Mouse (Mus musculus) intestine, embryonic 15.5 days (tissue): ENCODE results near the gene Golga4. TPM values are rescaled to one million over a fixed set of nuclear protein-coding genes. Genes with fewer than 3 reads are reported as not detected.

Experiments used
- ATAC-seq: fragments of 200-750 bp; cut with Nextera tagmentation; 2 replicates; pipeline ENCODE4 v1.8.0; 2017; ENCODE audit warnings: moderate TSS enrichment, moderate library complexity
- H3K27ac ChIP-seq: fragments of 300-500 bp; sonication (generic); 2 replicates; pipeline ENCODE4 v1.5.1; 2015; ENCODE audit warnings: mild to moderate bottlenecking, inconsistent platforms
- H3K27me3 ChIP-seq: fragments of 300-500 bp; sonication (generic); replicated peaks from 2 replicates; pipeline ENCODE4 v1.6.1; 2015; ENCODE audit warnings: inconsistent platforms
- H3K36me3 ChIP-seq: fragments of 300-500 bp; sonication (generic); 2 replicates; pipeline ENCODE4 v1.6.1; 2015; ENCODE audit warnings: inconsistent platforms
- H3K4me1 ChIP-seq: fragments of 300-500 bp; sonication (generic); replicated peaks from 2 replicates; pipeline ENCODE4 v1.6.1; 2015; ENCODE audit warnings: inconsistent platforms
- H3K4me2 ChIP-seq: fragments of 300-500 bp; sonication (generic); replicated peaks from 2 replicates; pipeline ENCODE4 v1.6.1; 2015; ENCODE audit warnings: mild to moderate bottlenecking, inconsistent platforms
- H3K4me3 ChIP-seq: fragments of 300-500 bp; sonication (generic); replicated peaks from 2 replicates; pipeline ENCODE4 v1.5.1; 2015; ENCODE audit warnings: inconsistent platforms
- H3K9ac ChIP-seq: fragments of 300-500 bp; sonication (generic); 2 replicates; pipeline ENCODE4 v1.6.1; 2015; ENCODE audit warnings: inconsistent platforms
- H3K9me3 ChIP-seq: fragments of 300-500 bp; sonication (generic); 2 replicates; pipeline ENCODE4 v1.6.1; 2016; ENCODE audit warnings: inconsistent platforms
- WGBS: fragments of 180-500 bp; shearing (Covaris S2); methylation state at CpG from one replicate; pipeline ENCODE4 v1.1.7; 2015; 5-methylcytosine and 5-hydroxymethylcytosine counted together
- polyA plus RNA-seq: library from polyadenylated mRNA; unstranded; fragments of >200 nt; fragmentation: Nextera tagmentation; extraction: Ambion mirVana; gene quantifications from 2 replicates; pipeline ENCODE4 v1.2.1, GENCODE M21; 2015

Golga4 gene
- polyA plus RNA-seq, 1 experiment from 2014 or later: 59.5 TPM

DNA sequence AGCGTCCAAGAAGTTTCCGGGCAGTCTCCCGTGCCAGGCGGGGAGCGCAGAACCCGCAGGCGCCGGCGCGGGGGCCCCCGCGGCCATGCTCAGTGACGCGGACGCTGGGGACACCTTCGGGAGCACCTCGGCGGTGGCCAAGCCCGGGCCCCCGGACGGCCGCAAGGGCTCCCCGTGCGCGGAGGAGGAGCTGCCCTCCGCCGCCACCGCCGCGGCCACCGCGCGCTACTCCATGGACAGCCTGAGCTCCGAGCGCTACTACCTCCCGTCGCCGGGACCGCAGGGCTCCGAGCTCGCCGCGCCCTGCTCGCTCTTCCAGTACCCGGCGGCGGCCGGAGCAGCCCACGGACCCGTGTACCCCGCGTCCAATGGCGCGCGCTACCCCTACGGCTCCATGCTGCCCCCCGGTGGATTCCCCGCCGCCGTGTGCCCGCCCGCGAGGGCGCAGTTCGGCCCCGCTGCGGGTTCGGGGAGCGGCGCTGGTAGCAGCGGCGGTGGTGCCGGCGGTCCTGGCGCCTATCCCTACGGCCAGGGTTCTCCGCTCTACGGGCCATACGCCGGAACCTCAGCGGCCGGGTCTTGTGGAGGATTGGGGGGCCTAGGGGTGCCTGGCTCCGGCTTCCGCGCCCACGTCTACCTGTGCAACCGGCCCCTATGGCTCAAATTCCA, 27.1 kb upstream of the Golga4 start:
- peaks cover 80% of the 10 kb centered on the region for H3K27me3 ChIP-seq

DNA sequence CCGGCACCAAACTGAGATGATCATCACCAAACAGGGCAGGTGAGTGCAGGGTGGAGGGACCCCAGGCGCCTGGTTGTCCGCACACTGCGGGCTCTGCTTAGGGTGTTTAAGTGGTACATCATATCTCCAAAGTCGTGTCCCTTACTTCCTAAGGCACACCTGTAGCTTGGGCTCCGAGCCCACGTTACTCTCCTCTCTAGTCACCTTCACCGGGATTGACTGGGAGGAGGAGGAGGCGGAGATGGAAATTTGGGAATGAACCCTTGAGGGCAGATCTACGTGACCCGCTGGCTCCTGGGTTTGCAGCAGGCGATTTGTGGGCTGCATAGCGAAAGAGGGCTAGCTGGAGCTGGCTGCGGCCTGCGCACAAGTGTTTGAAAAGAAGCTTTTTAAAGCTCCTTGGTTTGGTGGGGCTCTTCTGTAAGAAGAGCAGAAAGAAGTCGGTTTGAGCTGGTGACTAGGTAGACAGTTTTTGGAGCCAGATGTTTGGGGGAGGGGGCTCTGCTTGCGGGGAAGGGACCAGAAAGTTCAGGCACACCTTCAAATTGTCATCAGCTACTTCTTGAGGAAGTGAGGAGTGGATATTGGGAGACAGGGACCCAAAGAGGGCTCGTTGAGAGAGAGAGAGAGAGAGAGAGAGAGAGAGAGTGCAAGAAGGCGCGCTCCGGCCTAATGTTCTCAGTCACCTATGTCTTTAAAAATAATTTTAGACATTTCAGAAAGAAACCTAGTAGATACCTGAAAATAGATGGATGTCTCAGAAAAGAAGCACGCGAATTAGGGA, 26.4 kb upstream of the Golga4 start:
- ATAC-seq: no peak
- H3K4me3 ChIP-seq: peak overlapping the region; percentile 43

More for the DNA sequence above, 27.1 kb upstream of the Golga4 start:
- ATAC-seq: peak; percentile 86
- peaks cover 20% of the 10 kb centered on the region for H3K4me1 ChIP-seq
- H3K27ac ChIP-seq: no peak overlapping the region
- H3K9me3 ChIP-seq: no peaks in the 10 kb centered on the region
- H3K36me3 ChIP-seq: no peaks in the 10 kb centered on the region
- peak overlapping the region; percentile 87 for H3K4me2 ChIP-seq
- H3K4me3 ChIP-seq: peak overlapping the region; percentile 43
- under 1% methylated on average over 70 of the region's 87 CpGs for WGBS
- peak overlapping the region; percentile 17; the same call in 1 of the 2 replicates for H3K9ac ChIP-seq

DNA sequence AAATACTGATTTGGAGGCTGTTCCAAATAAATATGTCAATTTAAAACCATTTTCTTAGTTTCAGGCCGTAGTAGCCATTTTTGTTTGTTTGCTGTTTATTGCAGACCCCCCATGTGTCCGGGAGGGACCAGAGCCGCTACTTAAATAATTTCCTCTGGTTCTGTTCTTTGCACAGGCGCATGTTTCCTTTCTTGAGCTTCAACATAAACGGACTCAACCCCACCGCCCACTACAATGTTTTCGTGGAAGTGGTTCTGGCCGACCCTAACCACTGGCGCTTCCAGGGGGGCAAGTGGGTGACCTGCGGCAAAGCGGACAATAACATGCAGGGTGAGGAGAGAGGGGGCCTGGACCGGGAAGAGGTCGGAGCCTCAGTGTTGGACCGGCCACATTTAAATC, 25.8 kb upstream of the Golga4 start:
- H3K9me3 ChIP-seq: no peaks in the 10 kb centered on the region
- H3K4me1 ChIP-seq: peaks cover 20% of the 10 kb centered on the region
- H3K27ac ChIP-seq: no peak overlapping the region
- peaks cover 83% of the 10 kb centered on the region for H3K27me3 ChIP-seq
- H3K4me3 ChIP-seq: no peak overlapping the region
- no peak overlapping the region for H3K9ac ChIP-seq
- ATAC-seq: no peak
- H3K4me2 ChIP-seq: no peak overlapping the region
- no peaks in the 10 kb centered on the region for H3K36me3 ChIP-seq
- 8% methylated on average over 14 of the region's 14 CpGs for WGBS

More for the DNA sequence above, 26.4 kb upstream of the Golga4 start:
- H3K9ac ChIP-seq: no peak overlapping the region
- peaks cover 84% of the 10 kb centered on the region for H3K27me3 ChIP-seq
- H3K4me1 ChIP-seq: peaks cover 20% of the 10 kb centered on the region
- H3K36me3 ChIP-seq: no peaks in the 10 kb centered on the region
- H3K4me2 ChIP-seq: peak overlapping the region; percentile 87
- H3K27ac ChIP-seq: no peak overlapping the region
- H3K9me3 ChIP-seq: no peaks in the 10 kb centered on the region
- WGBS: 9% methylated on average over 23 of the region's 23 CpGs

DNA sequence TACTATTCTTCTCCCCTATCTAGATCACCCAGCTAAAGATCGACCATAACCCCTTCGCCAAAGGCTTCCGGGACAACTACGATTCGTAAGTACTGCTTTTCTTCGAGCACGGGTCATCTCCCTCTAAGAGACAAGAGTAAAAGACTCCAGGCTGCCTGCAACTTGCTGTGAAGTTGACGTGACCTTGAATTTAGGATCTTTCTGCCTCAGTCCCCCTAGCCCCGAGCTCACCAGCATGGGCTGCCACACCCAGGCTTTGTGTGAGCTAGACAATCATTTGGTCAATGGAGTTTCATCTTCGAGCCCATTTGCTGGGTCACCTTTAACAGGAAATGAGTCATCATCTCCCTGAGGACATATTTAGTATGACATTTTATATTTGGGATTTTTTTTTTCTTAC, 23.9 kb upstream of the Golga4 start:
- H3K4me2 ChIP-seq: no peak overlapping the region
- no peaks in the 10 kb centered on the region for H3K9me3 ChIP-seq
- WGBS: 78% methylated on average over 10 of the region's 10 CpGs
- no peak for ATAC-seq
- peaks cover 29% of the 10 kb centered on the region for H3K4me1 ChIP-seq
- no peak overlapping the region for H3K27ac ChIP-seq
- peaks cover 84% of the 10 kb centered on the region for H3K27me3 ChIP-seq
- H3K9ac ChIP-seq: no peak overlapping the region
- no peak overlapping the region for H3K4me3 ChIP-seq
- no peaks in the 10 kb centered on the region for H3K36me3 ChIP-seq

DNA sequence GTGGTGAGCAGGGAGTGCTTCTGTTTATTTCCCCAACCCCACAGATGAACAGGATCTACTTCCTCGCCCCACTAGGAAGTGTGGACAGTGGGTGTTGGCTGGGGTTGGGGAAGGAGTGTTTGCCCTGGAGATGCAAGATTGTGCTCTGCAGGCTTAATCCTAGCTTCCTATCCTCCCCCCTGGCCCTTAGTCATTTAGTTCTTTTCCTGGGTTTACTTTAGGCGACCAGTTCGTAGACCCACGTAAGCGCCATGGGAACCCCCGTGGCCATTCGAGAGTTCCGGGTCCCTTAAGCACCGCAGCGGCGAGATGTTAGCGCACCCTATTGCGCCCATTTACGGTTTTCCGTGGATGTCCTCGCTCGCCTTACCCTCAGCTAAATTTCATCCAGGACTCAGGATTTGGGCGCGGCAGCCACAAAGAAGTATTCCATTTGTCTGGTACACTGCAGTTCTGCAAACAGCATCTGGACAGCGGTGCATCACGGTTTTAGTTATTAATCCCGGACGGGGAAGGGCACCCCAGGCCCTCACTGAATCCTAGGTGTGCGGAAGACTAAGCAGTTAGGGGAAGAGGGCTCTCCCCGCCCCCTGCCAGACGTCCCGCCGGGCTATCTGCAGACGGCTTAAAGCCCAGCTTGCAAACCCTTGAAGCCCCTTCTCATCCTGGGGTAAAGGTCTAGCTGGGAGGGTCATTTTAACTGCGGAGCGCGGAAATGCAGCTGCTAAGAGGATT, 19.5 kb upstream of the Golga4 start:
- no peaks in the 10 kb centered on the region for H3K36me3 ChIP-seq
- 4% methylated on average over 32 of the region's 32 CpGs for WGBS
- H3K9ac ChIP-seq: no peak overlapping the region
- peak overlapping the region; percentile 28 for H3K4me2 ChIP-seq
- H3K9me3 ChIP-seq: no peaks in the 10 kb centered on the region
- peaks cover 54% of the 10 kb centered on the region for H3K27me3 ChIP-seq
- H3K27ac ChIP-seq: no peak overlapping the region
- ATAC-seq: no peak
- no peak overlapping the region for H3K4me3 ChIP-seq
- H3K4me1 ChIP-seq: peaks cover 21% of the 10 kb centered on the region

DNA sequence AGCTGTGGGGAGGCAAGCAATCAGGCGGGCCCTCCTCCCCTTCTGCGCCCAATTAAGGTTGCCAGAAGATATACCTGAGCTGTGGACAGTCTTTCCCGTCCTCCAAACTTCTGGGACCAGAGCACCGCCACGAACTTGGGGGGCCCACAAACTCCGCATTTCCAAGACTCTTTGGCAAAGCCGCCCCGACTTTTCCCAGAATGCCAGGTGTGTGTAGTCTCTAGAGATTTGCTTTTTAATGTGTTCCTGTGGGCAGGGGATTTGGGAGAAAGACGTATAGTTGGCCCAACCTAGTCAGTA, 19.0 kb upstream of the Golga4 start:
- Histone ChIP-seq H3K4me3 (no peak overlapping the region), H3K27ac (no peak overlapping the region), H3K4me1 (peaks cover 21% of the 10 kb centered on the region), H3K36me3 (no peaks in the 10 kb centered on the region), H3K9ac (no peak overlapping the region), H3K4me2 (peak overlapping the region; percentile 28), H3K27me3 (peaks cover 50% of the 10 kb centered on the region), H3K9me3 (no peaks in the 10 kb centered on the region)
- ATAC-seq: no peak
- 5% methylated on average over 9 of the region's 9 CpGs for WGBS

DNA sequence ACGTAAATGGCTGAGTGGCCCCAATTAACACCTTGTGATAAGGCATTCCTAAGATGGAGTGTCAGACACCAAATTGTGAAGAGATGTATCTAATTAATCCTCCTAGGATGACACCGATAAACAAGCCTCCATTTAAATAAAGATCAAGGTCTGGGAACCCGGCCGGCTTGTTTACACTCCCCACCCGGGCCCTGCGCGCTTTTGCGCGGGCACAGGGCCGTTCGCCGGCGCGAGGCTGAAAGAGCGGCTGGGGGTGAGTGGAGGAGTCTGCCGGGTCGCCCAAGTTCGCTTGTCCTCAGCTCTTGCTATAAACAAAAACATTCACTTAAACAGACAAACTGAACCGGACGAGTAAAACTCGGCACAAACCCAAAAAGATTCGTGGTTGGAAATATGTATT, 18.4 kb upstream of the Golga4 start:
- Histone ChIP-seq H3K4me3 (peak overlapping the region; percentile 34), H3K9ac (no peak overlapping the region), H3K27ac (no peak overlapping the region), H3K4me2 (peak overlapping the region; percentile 77), H3K36me3 (no peaks in the 10 kb centered on the region), H3K4me1 (peaks cover 21% of the 10 kb centered on the region), H3K9me3 (no peaks in the 10 kb centered on the region), H3K27me3 (peaks cover 47% of the 10 kb centered on the region)
- no peak for ATAC-seq
- under 1% methylated on average over 22 of the region's 22 CpGs for WGBS

DNA sequence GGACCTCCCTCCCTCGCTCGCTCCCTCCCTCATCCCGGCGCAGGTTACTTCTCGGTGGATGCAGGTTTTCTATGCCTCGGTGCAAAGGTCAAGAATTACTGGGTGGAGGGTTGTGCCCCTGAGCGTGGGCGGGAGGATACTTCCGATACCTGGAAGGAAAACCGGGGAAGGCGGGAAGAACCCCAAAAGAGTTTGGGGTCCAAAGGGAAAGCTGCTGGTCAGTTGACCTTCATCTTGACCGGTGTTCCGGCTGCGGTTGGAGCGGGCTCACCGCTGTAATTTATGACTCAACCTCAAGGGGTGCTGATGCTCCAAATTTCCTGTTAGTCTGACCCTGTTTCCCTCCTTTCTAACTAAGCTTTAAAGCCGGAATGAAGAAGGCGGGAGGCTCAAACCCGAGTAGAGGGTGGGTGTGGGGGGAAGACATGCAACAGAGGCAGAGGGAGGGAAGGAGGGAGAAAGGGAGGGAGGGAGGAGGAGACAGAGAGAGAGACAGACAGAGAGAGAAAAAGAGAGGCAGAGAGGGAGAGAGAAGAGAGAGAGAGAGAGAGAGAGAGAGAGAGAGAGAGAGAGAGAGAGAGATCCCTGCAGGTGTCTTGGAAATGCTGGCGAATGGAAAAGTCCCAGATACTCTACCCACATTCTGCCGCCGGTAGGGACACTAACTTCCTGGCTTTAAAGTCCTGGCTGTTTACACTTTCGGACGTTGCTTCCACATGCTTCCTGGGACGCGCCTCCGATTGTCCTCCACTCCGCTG, 17.8 kb upstream of the Golga4 start:
- H3K27me3 ChIP-seq: peaks cover 43% of the 10 kb centered on the region
- H3K36me3 ChIP-seq: no peaks in the 10 kb centered on the region

DNA sequence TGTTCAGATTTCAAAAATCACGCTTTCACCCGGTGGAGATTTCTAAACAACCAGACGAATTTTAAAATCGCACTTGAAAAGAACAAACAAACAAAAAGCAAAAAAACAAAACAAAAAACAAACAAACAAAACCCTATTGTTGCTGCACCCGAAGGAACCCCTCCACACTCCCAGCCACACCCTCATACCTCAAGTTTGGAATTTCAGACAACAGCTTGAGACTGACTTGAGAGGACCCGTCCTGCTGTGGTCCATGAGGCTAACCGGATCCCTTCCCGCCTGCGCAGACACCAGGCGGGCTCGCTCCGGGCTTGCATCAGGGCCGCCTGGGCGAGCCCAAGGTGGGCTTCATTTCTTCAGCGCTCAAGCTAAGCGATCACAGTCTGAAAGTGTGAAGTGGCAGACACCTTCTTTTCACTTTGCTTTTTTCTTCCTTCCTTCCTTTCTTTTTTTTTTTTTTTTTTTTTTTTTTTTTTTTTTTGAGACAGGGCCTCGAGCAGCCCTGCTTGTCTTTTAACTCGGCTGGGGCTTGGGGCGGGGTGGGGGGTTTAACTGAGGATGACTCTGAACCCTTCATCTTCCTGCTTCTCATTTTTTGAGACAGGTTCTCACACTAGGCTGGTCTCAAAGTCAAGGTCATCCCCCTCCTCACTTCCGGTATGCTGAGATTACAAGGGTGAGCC, 17.0 kb upstream of the Golga4 start:
- Histone ChIP-seq H3K4me2 (peak overlapping the region; percentile 77), H3K4me3 (peak overlapping the region; percentile 34), H3K36me3 (no peaks in the 10 kb centered on the region), H3K9ac (0 out of 2 replicates have a peak overlapping the region, but pooled peaks have one; percentile 26), H3K4me1 (peaks cover 21% of the 10 kb centered on the region), H3K9me3 (no peaks in the 10 kb centered on the region), H3K27me3 (peaks cover 39% of the 10 kb centered on the region), H3K27ac (no peak overlapping the region)
- WGBS: under 1% methylated on average over 20 of the region's 20 CpGs
- ATAC-seq: peak; percentile 6; the same call in 1 of the 2 replicates

More for the DNA sequence above, 17.8 kb upstream of the Golga4 start:
- H3K9me3 ChIP-seq: no peaks in the 10 kb centered on the region
- H3K4me1 ChIP-seq: peaks cover 21% of the 10 kb centered on the region
- H3K27ac ChIP-seq: no peak overlapping the region
- no peak overlapping the region; the same call in 1 of the 2 replicates for H3K9ac ChIP-seq
- H3K4me3 ChIP-seq: peak overlapping the region; percentile 34
- ATAC-seq: 0 out of 2 replicates have a peak, but pooled peaks have one; percentile 50
- WGBS: 0% methylated on average over 28 of the region's 28 CpGs
- peak overlapping the region; percentile 77 for H3K4me2 ChIP-seq

DNA sequence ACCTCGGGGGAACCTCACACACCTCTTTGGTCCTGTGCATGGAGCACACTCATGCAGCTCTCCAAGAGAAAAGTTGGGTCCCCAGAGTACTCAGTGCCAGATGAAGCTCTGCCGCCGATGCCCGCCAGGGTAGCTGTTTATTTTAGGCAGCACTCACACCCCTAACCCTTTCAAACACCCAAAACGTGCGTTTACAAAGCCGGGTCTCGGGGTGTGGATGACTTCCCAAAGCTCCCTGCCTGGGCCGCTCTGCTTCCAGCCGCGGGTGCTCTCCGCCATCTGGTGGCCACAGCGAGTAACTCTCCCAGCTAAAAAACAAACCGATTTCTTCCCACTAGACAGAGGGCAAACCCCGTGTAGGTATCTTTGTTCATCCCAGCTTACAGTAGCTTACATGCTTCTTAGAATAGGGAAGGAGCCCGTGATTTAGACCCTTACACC, 16.5 kb upstream of the Golga4 start:
- H3K4me1 ChIP-seq: peaks cover 21% of the 10 kb centered on the region
- H3K36me3 ChIP-seq: no peaks in the 10 kb centered on the region
- no peaks in the 10 kb centered on the region for H3K9me3 ChIP-seq
- H3K9ac ChIP-seq: no peak overlapping the region
- WGBS: under 1% methylated on average over 16 of the region's 16 CpGs
- ATAC-seq: peak; percentile 48
- H3K4me2 ChIP-seq: peak overlapping the region; percentile 77
- peak overlapping the region; percentile 28 for H3K4me3 ChIP-seq
- H3K27me3 ChIP-seq: peaks cover 33% of the 10 kb centered on the region
- no peak overlapping the region for H3K27ac ChIP-seq

DNA sequence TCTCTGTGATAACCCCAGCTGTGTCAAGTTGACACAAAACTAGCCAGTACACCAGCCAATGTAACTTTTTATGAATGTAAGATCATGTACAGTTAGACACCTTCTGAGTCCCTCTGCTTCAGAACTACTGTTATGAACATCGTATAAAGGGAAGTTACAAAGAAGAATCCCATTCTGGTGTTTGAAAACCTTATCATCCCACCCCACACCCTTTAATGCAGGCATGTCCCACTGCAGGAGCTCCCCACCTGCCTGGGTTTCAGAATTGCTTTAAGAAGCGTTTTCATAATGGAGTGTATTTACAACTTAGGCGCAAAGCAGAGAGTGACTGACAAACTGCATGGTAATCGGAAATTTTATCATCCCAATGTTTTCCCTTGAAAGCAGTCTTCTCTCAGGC, 14.9 kb upstream of the Golga4 start:
- Histone ChIP-seq H3K36me3 (no peaks in the 10 kb centered on the region), H3K9ac (no peak overlapping the region), H3K27ac (no peak overlapping the region), H3K4me3 (no peak overlapping the region), H3K4me1 (peaks cover 21% of the 10 kb centered on the region), H3K27me3 (peaks cover 21% of the 10 kb centered on the region), H3K9me3 (no peaks in the 10 kb centered on the region), H3K4me2 (no peak overlapping the region)
- ATAC-seq: no peak
- 81% methylated on average over 4 of the region's 4 CpGs for WGBS
